Mouse (Mus musculus) liver, postnatal 0 days (tissue): ENCODE results near the gene Fut11.

Source experiments
- CTCF ChIP-seq: sonication (generic); IDR thresholded peaks from 2 replicates; pipeline ENCODE4 v1.5.1; 2016; ENCODE audit warnings: antibody characterized with exemption, low read depth
- EP300 ChIP-seq: IDR thresholded peaks from 2 replicates; pipeline ENCODE4 v1.6.1; 2016; ENCODE audit warnings: antibody characterized with exemption, low read depth, mild to moderate bottlenecking

- TF ChIP-seq CTCF = no peak
- TF ChIP-seq EP300 = no peak
Observed at GRCm38 (mm10) chr14:20658902-20659301, 35.9 kb upstream of the Fut11 start.
